Mouse (Mus musculus): ENCODE results near the gene Fam126a.

The Fam126a gene

DNA sequence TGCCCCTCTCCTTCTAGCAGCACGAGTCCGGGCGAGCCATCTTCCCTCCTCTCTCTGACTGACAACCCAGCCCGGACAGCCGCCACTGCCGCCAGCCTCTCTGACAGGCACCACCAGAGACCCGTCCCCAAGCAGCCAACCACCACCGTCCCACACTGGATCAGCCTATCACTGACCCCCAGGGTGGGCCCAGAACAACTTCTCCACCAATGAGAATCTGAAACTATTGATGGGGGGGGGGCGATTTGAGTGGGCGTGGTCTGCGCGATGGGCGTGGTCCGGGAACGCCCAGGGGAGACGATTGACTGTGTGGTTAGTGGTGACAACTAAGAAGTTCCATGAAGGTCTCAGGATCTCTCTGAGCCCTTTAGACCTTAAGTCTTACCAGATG lies at the start of gene Fam126a:
Gene Fam126a, minus strand, starts transcription at position 112 of the 391 bp plus-strand sequence.
- peak; percentile 92 to 95 for DNase-seq (ENCODE audit: low spot score in 2 of 2)

DNA sequence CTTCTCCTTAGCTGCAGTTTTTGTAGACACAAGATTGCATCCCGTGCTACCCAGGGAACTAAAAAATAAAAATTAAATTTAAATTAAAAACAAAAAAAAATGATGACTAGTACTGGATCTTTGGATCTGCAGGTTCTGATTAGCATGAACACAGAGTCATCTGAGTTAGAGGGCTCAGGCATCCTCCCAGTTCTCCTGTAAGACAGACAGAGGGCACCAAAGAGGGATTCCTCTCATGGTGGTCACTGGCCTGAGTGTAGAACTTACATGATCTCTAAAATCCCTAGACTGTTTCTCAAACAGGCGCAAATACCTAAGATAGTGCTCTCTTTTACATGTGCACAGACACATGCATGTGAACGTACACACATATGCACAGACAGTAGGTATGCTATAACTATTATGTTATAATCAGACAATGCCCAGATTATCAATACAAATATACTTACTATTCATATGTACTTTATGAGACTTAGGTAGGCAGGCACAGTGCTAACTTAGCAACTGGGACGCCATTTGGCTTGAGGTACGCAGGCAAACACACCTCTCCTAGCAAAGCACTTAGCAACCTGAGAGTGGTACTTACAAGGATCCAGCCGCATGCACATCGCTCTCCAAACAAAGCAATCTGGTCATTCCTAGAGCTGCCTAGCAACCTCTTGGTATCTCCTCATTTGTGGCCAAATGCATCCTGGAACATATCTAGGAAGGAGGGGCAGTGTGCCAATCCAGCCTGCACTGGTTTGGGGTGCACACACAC lies 48.1 kb upstream of the Fam126a start:
- DNase-seq (ENCODE audit: low spot score in 2 of 2), result no peak

DNA sequence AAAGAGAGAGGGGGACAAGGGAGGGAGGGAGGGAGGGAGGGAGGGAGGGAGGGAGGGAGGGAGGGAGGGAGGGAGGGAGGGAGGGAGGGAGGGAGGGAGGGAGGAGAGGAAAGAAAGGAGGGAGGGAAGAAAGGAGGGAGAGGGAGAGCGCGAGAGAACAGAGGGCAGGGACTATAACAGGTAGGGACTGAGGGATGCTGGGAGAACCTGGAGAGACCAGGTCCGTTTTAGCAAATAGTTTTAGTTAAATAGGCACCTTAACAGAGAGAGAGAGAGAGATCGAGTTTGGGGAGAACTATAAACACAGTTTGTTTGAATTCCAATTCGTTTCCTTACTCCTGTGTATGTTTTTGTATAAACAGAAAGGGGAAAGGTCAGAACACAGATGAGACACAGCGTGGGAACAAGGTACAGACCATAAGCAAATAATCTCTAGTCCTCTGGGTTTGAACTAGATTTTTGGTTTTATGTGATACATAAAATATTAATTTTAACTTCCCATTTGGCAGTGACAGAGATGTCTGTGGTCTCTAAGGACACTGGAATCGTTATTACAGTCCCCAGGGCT lies 47.3 kb upstream of the Fam126a start:
- DNase-seq (ENCODE audit: low spot score in 2 of 2), result no peak

DNA sequence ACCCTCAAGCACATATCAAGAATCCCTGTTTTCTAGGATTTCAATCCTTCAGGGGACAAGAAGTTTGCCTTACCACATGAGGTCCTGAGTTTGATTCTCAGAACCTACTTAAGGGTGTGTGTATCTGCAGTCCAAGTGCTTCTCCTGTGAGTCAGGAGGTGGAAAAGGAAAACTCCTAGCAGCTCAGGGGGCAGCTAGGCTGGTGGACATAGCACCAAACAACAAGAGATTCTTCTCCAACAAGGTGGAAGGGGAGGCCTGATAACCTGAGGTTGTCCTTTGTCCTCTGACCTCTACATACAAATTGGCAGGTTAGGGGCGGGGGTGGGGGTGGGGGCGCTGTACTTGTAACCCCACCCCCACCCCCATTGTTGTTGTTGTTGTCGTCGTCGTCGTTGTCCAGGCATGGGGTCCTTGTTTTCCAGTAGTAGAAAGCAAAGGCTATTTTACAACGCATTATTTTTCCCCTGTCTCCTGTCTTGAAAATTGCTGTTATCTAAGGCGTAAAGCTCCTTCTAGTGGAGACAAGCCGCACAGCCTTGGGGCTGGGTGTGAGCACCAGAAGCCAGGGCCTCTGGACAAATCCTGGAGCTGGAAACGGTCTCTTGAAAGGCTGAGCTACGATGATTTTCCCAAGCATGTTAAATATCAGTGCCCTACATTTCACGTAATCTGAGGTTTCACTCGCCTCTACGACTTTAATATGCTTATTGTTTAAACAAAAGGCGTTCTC lies 46.7 kb upstream of the Fam126a start:
- peak; percentile 54 to 56 for DNase-seq (ENCODE audit: low spot score in 2 of 2)

DNA sequence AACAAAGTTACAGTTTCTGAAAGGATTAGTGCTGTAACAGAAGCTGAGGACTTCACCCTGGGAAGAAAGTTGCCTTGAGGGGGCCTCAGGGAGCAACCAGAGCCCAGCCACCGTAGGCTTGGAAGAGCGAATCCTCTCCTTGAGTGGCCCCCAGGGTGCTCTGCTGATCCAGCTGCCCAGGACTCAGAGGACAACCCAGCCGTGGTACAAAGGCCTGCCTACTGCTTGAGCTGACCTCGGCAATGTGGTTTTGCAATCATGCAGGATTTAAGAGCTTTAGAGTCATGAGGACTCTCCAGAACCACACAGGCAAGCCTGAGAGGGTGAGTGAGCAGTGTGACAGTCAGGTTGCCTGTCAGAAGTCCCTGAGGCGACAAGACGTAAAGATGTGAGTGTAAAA lies 41.5 kb upstream of the Fam126a start:
- DNase-seq (ENCODE audit: low spot score in 2 of 2), result no peak

DNA sequence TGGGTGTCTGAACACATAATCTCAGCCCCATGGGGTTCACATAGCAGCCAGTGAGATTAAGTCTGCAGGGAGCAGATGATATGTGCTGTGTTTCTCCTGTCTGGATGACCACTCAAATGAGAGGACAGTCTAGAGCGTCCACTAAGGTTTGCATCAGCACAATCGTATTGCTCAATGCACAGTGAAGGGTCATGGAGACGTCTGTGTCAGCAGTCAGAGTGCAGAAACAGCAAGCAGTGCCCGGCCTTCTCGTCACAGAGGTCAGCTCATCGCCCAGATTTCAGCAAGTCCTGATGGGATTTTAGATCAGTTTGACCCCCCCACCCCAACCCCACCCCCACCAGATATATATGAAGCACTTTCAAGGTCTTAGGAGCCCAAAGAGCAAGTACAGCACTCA lies 38.5 kb upstream of the Fam126a start:
- DNase-seq (ENCODE audit: low spot score in 2 of 2), result no peak

DNA sequence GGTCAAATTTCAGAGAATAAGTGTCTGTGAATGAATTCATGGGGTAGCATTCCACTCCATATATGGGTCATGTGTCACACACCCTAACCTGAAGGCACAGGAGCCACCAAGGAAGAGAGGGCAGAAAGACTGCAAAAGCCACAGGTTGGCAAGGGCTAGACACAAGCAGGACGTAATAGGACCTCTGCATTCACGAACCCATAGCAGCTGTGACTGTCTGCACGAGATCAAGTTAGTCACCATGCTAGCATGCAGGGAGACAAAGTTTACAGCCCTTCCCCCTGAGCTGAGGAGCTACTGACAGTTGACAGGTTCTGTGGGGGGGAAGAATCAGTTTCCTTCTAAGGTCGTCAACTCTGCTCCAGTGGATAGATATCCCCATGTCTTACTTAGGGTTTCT lies 33.1 kb upstream of the Fam126a start:
- no peak for DNase-seq (ENCODE audit: low spot score in 2 of 2)

DNA sequence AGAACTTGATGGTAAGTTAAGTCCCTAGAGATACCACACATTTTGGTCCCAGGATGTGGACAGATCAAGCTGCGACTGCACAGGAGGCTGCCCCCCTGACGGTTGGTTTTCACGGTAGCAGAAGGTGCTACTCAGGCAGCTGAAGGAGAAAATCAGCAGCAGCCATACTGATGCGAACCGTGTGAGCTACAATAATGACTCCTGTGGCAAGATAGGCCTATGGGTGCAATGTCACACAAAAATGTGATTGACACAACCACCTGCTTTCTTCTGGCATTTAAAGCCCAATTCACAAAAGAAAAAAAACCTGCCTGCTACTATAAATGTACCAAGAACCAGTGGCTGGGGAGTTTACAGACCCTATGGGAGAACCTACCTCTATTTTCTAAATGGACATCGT lies 32.5 kb upstream of the Fam126a start:
- DNase-seq (ENCODE audit: low spot score in 2 of 2), result no peak

DNA sequence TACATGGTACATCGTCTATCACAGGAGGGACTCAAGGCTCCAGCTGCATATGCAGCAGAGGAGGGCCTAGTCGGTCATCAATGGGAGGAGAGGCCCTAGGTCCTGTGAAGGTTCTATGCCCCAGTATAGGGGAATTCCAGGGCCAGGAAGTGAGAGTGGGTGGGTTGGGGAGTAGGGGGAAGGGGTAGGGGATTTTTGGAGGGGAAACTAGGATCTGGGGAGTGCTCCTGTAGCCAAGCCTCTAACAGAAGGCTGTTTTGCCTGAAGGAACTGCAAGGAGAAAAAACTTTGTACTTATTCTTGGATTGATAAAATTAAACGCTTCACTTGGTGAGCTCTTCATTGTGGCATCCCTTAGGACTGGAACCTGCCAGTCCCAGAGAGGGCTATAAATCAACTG lies 30.5 kb upstream of the Fam126a start:
- no peak for DNase-seq (ENCODE audit: low spot score in 2 of 2)

DNA sequence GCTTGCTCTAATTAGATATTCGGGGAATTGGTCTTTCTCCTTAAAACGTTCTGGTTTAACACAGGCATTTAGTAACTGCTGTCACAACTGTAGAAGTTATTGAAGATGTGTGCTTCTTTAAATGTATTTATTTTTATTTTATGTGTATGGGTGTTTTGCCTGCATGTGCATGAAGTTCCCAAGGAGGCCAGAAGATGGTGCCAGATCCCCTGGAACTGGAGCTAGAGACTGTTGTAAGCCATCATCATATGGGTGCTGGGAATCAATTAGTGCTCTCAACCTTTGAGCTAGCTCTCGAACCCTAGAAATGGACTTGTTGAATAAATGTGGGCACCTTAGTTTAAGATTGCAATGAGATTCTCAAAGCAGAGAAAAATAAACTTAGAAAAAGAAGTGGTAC lies 27.1 kb upstream of the Fam126a start:
- no peak for DNase-seq (ENCODE audit: low spot score in 2 of 2)

DNA sequence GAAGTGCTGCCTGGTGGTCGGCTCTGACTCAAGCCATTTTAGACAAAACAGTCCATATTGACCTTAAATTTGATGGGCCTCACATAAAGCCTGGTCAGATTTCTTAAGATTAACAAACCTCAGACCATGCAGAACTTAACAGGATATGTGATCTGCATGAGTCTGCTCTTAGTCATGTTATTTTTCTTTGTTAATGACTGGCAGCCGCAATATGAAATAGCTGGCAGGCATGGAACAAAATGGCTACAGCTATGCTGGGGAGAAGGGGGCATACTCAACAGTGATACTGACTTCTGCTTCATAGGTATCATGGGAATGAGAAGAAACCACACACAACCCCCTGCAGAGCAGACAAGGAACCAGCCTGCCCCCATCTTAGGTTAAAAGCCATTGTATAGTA lies 26.4 kb upstream of the Fam126a start:
- DNase-seq (ENCODE audit: low spot score in 2 of 2), result no peak

DNA sequence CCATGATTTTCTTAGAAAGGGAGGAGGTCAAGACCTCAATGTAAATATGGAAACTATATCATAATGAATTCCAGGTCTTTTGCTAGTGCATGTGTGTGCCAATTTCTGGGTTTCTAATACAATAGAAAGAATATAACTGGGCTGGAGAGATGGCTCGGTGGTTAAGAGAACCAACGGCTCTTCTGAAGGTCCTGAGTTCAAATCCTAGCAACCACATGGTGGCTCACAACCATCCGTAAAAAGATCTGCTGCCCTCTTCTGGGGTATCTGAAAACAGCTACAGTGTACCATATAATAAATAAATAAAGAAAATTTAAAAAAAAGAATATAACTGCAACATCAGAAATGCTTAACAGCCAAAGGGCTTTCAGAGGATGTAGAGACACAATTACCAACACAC lies 23.9 kb upstream of the Fam126a start:
- no peak for DNase-seq (ENCODE audit: low spot score in 2 of 2)

DNA sequence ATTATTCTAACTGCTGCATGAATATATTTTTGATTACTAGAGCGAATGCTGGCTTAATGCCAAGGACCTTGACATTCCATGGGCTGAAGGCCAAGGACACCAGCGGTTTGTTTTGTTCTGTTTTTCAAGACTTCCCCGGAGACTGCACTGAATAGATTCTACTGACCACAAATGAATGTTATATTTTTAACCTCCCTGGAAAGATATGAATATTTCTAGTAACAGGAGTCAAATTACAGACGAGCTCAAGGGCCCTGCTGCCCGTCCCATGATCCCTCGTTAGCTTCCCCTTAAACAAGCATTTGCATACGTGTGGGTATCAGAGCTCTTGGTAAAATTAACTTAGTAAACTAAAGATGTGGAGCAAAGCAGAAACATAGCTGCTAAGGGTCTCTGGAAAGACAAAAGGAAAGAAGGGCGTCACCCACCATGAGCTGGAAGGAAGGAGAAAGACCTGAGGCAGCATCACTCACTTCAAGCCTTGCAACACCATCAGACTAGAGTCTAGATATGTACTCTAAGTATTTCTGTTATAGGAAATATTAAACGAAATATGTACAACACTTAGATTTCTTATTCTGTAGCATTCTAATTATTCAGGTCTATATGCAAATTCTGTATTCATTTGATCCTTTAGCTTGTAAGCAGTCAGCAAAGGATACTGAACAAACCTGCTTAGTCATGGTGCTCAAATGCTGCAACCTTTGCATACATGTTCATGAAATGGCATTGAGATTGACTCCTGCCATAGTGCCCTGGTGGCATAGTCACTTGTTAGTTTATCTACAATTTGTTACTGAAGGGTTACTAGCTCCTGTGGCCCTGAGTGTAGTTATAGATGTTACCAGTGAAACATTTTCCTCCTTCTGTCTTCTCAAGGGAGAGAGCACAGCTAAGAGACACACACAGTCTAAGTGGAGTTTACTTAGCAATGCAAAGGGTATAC lies 23.0 kb upstream of the Fam126a start:
- no peak for DNase-seq (ENCODE audit: low spot score in 2 of 2)

DNA sequence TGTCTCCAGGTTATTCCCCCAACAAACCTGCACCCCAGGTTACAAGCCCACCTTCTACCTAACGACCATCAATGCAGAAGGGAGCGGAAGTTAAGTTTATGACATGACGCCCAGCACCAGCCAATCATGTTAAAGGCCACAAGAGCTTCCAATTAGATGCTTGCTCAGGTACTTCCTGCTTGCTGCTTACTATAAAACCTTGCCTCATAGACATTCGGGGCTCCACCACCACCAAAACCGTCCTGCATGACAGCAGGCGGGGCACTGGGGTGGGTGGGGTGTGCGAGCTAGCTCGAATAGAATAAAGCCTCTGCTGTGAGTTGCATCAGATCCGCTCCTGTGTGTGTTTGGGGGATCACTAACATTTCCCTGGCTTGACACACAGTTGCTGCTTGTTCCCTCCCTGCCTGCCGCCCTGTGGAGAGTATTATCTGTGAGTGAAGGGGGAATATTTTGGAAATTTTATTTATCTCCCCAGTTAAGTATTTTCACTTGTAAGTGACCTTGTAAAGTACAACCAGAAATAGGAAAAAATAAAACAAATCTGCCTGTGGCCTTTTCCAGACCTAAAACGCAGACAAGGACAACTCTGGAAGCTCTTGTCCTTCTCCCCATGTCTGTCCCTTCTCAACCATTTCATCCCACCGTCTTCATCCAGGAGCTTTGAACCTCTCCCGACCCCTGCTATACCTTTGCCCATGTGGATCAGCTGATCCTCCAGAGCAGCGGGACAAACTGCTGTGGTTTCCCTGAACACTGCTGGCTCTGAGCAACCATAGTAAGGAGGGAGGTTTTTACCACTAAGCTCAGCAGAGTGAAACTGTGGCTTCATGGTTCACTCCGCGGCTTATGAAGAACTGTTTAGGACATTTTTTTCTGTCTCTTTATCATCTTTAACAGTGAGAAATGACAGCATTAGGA lies 21.5 kb upstream of the Fam126a start:
- no peak for DNase-seq (ENCODE audit: low spot score in 2 of 2)

DNA sequence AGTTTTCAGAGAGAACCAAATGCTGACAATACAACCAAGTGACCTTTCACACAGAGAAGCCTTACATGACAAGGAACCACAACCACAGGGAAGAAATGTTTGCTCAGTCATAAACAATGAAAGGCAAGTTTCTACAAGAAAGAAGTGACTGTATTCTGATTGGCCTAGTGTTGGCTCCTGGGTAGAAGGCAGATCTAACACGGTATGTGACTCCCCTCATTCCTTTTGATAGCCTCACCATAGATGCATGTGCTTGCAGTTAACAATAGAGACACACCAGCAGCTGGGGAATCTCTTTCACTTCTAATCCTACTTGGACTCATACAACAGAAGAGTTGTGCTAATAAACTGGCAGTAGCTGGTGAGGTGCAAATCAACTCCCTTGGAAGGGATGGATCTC lies 17.3 kb upstream of the Fam126a start:
- DNase-seq (ENCODE audit: low spot score in 2 of 2), result no peak

DNA sequence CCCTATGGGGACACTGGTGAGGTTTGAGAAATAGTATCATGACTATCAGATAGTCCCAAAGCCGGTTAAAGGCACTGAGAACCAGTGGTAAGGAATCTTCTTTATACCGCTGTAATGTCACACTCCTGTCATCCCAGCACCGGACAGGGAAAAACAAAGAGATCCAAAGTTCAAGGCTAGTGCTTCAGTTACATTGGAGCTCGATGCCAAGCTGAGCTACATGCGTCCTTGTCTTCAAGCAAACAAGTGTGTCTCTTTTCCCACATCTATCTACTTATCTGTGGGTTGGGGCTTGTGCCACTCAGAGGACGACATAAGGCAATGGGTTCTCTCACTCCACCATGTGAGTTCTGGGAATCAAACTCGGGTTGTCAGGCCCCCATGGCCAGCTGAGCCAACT lies 16.5 kb upstream of the Fam126a start:
- DNase-seq (ENCODE audit: low spot score in 2 of 2), result no peak

DNA sequence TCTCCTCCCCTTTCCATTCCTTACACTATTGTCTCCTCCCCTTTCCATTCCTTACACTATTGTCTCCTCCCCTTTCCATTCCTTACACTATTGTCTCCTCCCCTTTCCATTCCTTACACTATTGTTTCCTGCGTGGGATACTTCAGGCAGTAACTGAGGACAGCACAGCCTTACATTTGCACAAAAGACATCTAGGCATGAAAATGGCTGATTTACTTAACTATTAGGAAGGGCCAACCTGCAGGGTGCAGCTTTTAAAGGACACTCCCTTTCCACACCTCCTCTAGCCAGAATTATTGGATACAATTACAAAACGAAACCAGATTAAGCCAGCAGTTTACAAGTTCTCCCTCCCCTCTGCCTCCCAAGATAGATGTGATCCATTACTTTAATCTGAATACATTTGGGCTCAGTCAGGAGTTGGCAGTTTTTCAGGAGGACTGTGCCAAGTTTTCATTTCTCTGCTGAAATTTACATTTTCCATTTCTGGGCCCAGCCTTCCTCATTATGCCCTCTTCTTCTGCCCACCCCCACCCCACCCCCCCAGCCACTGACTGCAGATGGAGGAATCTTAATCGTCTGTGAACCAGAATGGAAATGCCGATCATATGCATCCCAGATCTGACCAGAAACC lies 15.6 kb upstream of the Fam126a start:
- peak; percentile 34 to 54 for DNase-seq (ENCODE audit: low spot score in 2 of 2)

DNA sequence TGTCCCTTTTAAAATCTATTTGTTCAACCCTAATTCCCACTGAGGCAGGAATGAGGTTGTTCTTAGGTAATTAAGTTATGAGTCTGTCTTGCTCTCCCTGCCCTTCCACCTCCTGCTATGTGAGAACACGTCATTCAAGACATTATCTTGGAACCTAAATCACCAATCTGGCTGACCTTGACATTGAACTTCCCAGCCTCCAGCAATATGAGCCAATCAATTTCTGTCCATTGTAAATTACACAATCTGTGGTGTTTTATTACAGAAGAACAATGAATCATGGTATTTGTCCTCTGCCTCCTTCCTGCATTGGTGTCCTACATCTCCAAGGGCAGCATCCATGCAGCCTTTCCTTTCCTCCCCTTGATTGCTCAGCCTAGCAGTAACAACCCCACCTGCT lies 13.9 kb upstream of the Fam126a start:
- no peak for DNase-seq (ENCODE audit: low spot score in 2 of 2)

DNA sequence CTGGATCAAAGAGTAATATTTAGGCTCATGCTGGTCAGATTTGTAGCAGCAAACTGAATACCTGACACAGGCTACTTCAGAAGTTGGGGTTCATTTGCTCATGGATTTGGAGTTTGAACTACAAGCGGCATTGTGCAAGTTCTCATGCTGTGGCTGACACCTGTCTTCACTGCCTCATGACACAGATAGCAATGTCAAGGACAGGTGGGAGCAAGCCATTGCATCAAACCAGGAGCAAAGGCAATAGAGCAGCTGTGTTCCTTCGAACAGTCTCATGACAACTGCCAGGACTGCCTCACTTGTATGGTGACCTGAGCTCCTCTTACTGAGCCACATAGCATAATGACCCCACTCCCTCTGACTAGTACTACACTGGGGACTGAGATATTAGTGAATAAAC lies 12.9 kb upstream of the Fam126a start:
- DNase-seq (ENCODE audit: low spot score in 2 of 2), result no peak

DNA sequence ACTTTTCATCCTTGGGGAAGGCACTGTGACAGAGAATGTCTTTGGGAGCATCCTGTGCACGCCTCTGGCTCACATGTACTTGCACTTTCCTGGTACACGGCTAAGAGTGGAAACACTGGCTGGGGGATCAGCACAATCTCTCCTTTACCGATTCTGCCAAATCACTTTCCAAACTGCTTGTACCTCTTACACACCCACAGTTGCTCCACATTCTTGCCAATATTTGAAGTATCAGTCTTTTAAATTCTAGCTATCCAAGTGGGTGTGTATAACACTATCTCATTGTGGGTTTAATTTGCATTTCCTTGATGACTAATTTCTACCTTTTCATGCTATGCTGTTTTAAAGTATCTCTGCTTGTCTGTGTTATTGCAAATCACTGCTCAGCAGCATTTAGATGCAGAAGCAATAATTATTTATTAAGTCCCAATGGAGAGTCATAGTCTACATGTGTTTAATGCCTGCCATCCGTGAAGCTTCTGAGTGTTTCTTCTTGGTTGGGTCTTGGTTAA lies 10.9 kb upstream of the Fam126a start:
- no peak for DNase-seq (ENCODE audit: low spot score in 2 of 2)
